Mouse (Mus musculus) stomach, embryonic 14.5 days (tissue): ENCODE measurements at regions not wholly inside any gene's neighbourhood (a gene's known extent, or its start where the extent isn't known, plus 50 kb on each side); places are given as distances from the start of the nearest gene placed in this dataset.

Experiments used
- ATAC-seq: fragments of 200-750 bp; cut with Nextera tagmentation; 2 replicates; pipeline ENCODE4 v1.8.0; 2017; ENCODE audit warnings: low read depth, moderate TSS enrichment; ENCODE audit not compliant: insufficient number of reproducible peaks, insufficient read depth, low FRiP score
- H3K27ac ChIP-seq: fragments of 300-500 bp; sonication (generic); 2 replicates; pipeline ENCODE4 v1.5.1; 2014; ENCODE audit warnings: mild to moderate bottlenecking, low read length, moderate library complexity, mixed read lengths
- H3K27me3 ChIP-seq: fragments of 300-500 bp; sonication (generic); 2 replicates; pipeline ENCODE4 v1.6.1; 2014; ENCODE audit warnings: low read length, control low read depth, mixed read lengths; ENCODE audit not compliant: control insufficient read depth, insufficient read depth
- H3K36me3 ChIP-seq: fragments of 300-500 bp; sonication (generic); 2 replicates; pipeline ENCODE4 v1.6.1; 2014; ENCODE audit warnings: mild to moderate bottlenecking, control low read depth, low read length, moderate library complexity, mixed read lengths; ENCODE audit not compliant: control insufficient read depth, insufficient read depth
- H3K4me1 ChIP-seq: fragments of 300-500 bp; sonication (generic); 2 replicates; pipeline ENCODE4 v1.6.1; 2014; ENCODE audit warnings: low read length, control low read depth, mixed read lengths; ENCODE audit not compliant: control insufficient read depth, insufficient read depth
- H3K4me2 ChIP-seq: fragments of 300-500 bp; sonication (generic); replicated peaks from 2 replicates; pipeline ENCODE4 v1.6.1; 2014; ENCODE audit warnings: low read depth, low read length, control low read depth
- H3K4me3 ChIP-seq: fragments of 300-500 bp; sonication (generic); 2 replicates; pipeline ENCODE4 v1.5.1; 2014; ENCODE audit warnings: low read depth, low read length, control low read depth
- H3K9ac ChIP-seq: fragments of 300-500 bp; sonication (generic); replicated peaks from 2 replicates; pipeline ENCODE4 v1.6.1; 2014; ENCODE audit warnings: low read depth, mild to moderate bottlenecking, control low read depth, low read length, moderate library complexity, mixed read lengths
- H3K9me3 ChIP-seq: fragments of 300-500 bp; sonication (generic); 2 replicates; pipeline ENCODE4 v1.6.1; 2016; ENCODE audit warnings: low read depth, low read length, control low read depth; ENCODE audit not compliant: control insufficient read depth
- WGBS: fragments of 180-500 bp; shearing (Covaris S2); extraction: QIAGEN DNeasy Blood & Tissue Kit; methylation state at CpG from one replicate; pipeline ENCODE4 v1.1.7; 2014; 5-methylcytosine and 5-hydroxymethylcytosine counted together

DNA sequence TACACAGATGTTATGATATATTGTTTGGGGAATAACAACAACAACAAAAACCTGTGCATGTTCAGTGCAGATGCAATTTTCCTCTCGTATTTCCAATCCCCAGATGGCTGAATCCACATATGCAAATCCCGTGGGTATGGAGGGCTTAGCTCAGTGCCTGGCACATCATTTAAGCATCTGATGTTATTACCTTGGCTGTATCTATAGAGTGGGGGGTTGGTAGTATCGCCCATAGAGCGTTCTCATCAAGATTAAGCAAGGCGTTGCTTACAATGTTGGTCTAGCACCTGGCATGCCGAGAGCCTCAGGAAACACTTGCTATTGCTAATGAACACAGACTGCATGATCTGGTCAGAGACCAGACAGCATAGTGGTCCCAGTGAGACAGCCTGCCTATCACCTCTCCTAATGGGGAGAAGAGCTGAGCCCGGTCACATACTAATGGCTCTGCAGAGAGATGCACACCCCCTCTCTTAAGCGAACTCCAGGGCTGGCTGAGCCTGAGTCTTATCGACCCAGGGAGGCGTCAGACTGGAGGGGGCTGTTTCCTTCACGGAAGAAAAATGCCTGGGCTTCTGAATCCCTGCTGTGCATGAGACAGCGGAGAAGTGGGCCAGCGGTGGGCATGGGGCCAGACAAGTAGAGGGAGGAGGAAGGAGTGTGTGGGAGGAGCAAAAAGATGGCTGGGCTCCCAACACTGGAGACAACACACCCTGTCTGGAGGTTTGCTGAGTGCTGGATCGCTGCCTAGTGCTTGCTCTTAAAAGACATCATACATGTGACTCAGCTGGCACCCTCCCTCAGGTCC, 190.9 kb upstream of the Ncam1 start:
- H3K4me2 ChIP-seq, result 0 out of 2 replicates have a peak overlapping the region, but pooled peaks have one; percentile 20
- peak; percentile 96; the same call in 1 of the 2 replicates for ATAC-seq
- no peak overlapping the region for H3K9ac ChIP-seq
- no peaks in the 10 kb centered on the region for H3K27me3 ChIP-seq
- peak overlapping the region; percentile 39; the same call in 1 of the 2 replicates for H3K27ac ChIP-seq
- H3K4me1 ChIP-seq, result peaks cover 10% of the 10 kb centered on the region; the same call in 1 of the 2 replicates
- WGBS, result 41% methylated on average over 14 of the region's 14 CpGs
- no peak overlapping the region for H3K4me3 ChIP-seq
- no peaks in the 10 kb centered on the region for H3K36me3 ChIP-seq
- H3K9me3 ChIP-seq, result no peaks in the 10 kb centered on the region

- peaks cover 10% of the 10 kb centered on the region; the same call in 1 of the 2 replicates for H3K4me1 ChIP-seq
- no peak for ATAC-seq
- H3K36me3 ChIP-seq, result no peaks in the 10 kb centered on the region
- no peaks in the 10 kb centered on the region for H3K9me3 ChIP-seq
- H3K9ac ChIP-seq, result no peak overlapping the region
- no peak overlapping the region for H3K4me2 ChIP-seq
- no peaks in the 10 kb centered on the region for H3K27me3 ChIP-seq
- WGBS, result 55% methylated on average over 5 of the region's 5 CpGs
- H3K27ac ChIP-seq, result no peak overlapping the region
- no peak overlapping the region for H3K4me3 ChIP-seq
Observed at GRCm38 (mm10) chr9:49988064-49988463, 189.3 kb upstream of the Ncam1 start.

- no peak overlapping the region for H3K9ac ChIP-seq
- no peak for ATAC-seq
Observed at GRCm38 (mm10) chr9:49987481-49987880, 188.8 kb upstream of the Ncam1 start.

DNA sequence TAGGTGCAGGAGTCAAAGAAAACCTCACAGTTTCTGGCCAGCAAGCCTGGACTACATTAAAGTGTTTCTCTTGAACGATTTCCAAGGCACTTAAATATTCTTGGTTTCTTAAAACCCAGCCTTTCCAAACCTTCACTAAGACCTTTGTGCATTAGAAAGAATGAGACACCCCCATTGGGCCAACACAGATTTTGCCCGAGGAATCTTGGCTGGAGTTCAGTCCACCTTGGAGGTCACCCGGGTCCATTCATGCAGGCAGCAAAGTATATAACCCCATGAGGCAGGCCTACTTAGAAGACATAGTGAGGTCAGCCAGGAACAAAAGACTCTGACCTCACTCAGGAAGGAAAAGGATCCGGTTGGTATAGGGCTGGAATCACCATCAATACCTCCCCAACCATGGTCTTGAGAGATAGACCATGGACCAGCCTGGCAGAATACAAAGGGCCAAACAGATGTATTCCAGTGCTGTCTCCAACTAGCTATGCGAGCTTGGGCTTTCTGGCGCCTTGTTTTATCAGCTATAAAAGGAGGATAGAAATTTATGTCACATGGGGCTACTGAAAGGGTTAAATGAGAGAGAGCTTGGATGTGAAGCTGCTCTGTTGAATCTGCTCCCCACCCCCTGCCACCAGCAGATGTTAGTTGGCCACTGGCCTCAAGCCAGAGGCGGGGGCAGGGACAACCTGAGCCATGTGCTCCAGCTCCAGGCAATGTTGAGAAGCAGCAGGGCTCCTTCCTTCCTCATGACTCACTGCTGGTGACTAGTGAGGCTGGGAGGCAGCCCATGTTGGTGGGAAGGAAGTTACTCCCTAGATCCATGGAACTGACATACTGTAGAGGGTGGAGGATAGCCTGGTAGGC, 181.9 kb upstream of the Ncam1 start:
- WGBS, result 49% methylated on average over 7 of the region's 7 CpGs
- peak overlapping the region; percentile 41; the same call in 1 of the 2 replicates for H3K27ac ChIP-seq

More at GRCm38 (mm10) chr9:49987481-49987880, 188.8 kb upstream of the Ncam1 start:
- Histone ChIP-seq H3K4me3 (no peak overlapping the region), H3K4me1 (peaks cover 10% of the 10 kb centered on the region; the same call in 1 of the 2 replicates), H3K36me3 (no peaks in the 10 kb centered on the region), H3K4me2 (no peak overlapping the region), H3K9me3 (no peaks in the 10 kb centered on the region), H3K27ac (no peak overlapping the region), H3K27me3 (no peaks in the 10 kb centered on the region)

DNA sequence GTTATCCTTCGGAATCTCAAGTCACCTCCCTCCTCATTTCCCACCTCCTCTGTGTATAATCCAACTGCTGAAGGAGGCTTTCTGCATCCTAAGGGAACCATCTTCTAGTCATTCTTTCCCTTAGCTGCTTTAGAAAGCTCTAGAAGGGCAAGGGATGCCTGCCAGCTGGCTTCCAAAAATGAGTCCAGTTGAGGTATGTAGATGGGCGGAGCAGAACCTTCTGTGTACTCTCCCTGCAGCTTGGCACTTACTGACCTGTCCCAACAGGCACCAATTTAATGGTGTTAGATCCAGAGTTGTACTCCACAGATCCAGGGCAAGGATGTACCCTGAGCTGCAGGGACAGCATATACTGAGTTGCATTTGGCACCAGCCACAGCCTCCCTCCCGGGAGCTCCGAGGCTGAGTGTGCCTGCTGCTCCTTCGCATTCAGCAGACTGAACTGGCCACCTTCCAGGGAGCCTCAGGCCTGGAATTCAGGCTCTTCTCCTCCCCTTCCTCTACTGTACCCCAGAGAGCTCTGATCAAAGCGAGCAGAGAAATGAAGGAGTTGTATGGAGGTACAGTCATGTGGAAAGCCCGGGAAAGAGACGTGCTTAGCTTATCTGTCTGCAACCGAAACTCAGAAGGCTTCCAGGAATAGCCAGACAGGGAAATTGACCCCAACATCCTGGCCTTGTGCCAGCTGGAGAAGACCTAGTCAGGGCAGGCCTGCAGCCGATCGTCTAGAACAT, 177.4 kb upstream of the Ncam1 start:
- H3K4me2 ChIP-seq, result 0 out of 2 replicates have a peak overlapping the region, but pooled peaks have one; percentile 8
- no peaks in the 10 kb centered on the region for H3K9me3 ChIP-seq
- H3K27me3 ChIP-seq, result no peaks in the 10 kb centered on the region
- 37% methylated on average over 11 of the region's 11 CpGs for WGBS
- peak; percentile 77; the same call in 1 of the 2 replicates for ATAC-seq
- peak overlapping the region; percentile 66; the same call in 1 of the 2 replicates for H3K27ac ChIP-seq
- H3K4me1 ChIP-seq, result peaks cover 20% of the 10 kb centered on the region
- no peak overlapping the region for H3K4me3 ChIP-seq
- H3K9ac ChIP-seq, result no peak overlapping the region; the same call in 1 of the 2 replicates
- no peaks in the 10 kb centered on the region for H3K36me3 ChIP-seq

More for the DNA sequence above, 181.9 kb upstream of the Ncam1 start:
- peaks cover 23% of the 10 kb centered on the region for H3K4me1 ChIP-seq
- H3K36me3 ChIP-seq, result no peaks in the 10 kb centered on the region
- no peaks in the 10 kb centered on the region for H3K27me3 ChIP-seq
- no peak overlapping the region for H3K4me2 ChIP-seq
- ATAC-seq, result peak; percentile 64
- H3K4me3 ChIP-seq, result no peak overlapping the region
- no peaks in the 10 kb centered on the region for H3K9me3 ChIP-seq
- H3K9ac ChIP-seq, result no peak overlapping the region

GRCm38 (mm10) chr9:49973974-49974495, 175.3 kb upstream of the Ncam1 start:
- Histone ChIP-seq H3K4me1 (peaks cover 9% of the 10 kb centered on the region; the same call in 1 of the 2 replicates), H3K27me3 (no peaks in the 10 kb centered on the region), H3K9me3 (no peaks in the 10 kb centered on the region), H3K9ac (no peak overlapping the region), H3K4me3 (no peak overlapping the region), H3K27ac (no peak overlapping the region), H3K4me2 (no peak overlapping the region), H3K36me3 (no peaks in the 10 kb centered on the region)
- WGBS, result 77% methylated on average over 5 of the region's 5 CpGs
- ATAC-seq, result no peak

GRCm38 (mm10) chr9:49969429-49969828, 170.7 kb upstream of the Ncam1 start:
- no peak overlapping the region for H3K9ac ChIP-seq
- H3K27me3 ChIP-seq, result no peaks in the 10 kb centered on the region
- no peaks in the 10 kb centered on the region for H3K9me3 ChIP-seq
- H3K4me3 ChIP-seq, result no peak overlapping the region
- 73% methylated on average over 6 of the region's 6 CpGs for WGBS
- no peaks in the 10 kb centered on the region for H3K4me1 ChIP-seq
- H3K36me3 ChIP-seq, result no peaks in the 10 kb centered on the region
- H3K27ac ChIP-seq, result no peak overlapping the region
- ATAC-seq, result no peak
- no peak overlapping the region for H3K4me2 ChIP-seq
